Mouse (Mus musculus) CH12.LX (cell line): ENCODE measurements at regions not wholly inside any gene's neighbourhood (a gene's known extent, or its start where the extent isn't known, plus 50 kb on each side); places are given as distances from the start of the nearest gene placed in this dataset.

Source experiments
- DNase-seq: peaks from one replicate; pipeline ENCODE4 v3.0.0-alpha.2; 2013; ENCODE audit errors: extremely low read depth
- H3K27ac ChIP-seq: 2 replicates; pipeline ENCODE4 v1.5.1; 2012; ENCODE audit warnings: low read depth, mild to moderate bottlenecking, control low read depth, moderate library complexity; ENCODE audit not compliant: insufficient read depth
- H3K27me3 ChIP-seq: replicated peaks from 2 replicates; pipeline ENCODE3; 2012; ENCODE audit warnings: inconsistent platforms
- H3K36me3 ChIP-seq, 2 experiments: replicated peaks in 1 of 2; 2 replicates each; pipeline versions ENCODE3 to v1.6.1; 2012; ENCODE audit warnings: inconsistent platforms in 1 of 2, low read length in 1 of 2, mild to moderate bottlenecking in 1 of 2, mixed read lengths in 1 of 2, moderate library complexity in 1 of 2; ENCODE audit not compliant: control insufficient read depth in 1 of 2, insufficient read depth in 1 of 2
- H3K4me1 ChIP-seq, 2 experiments: 2 replicates each; pipeline ENCODE4 v1.6.1; 2012; ENCODE audit warnings: inconsistent platforms in 1 of 2, moderate library complexity in 1 of 2; ENCODE audit not compliant: insufficient read depth in 2 of 2, control insufficient read depth in 1 of 2
- H3K4me2 ChIP-seq: 2 replicates; pipeline ENCODE4 v1.6.1; 2012; ENCODE audit warnings: low read depth, mild to moderate bottlenecking, control low read depth; ENCODE audit not compliant: poor library complexity, insufficient read depth, severe bottlenecking
- H3K4me3 ChIP-seq, 3 experiments: fragments of 150-350 bp in 1 of 3; sonication (generic) in 1 of 3; replicated peaks in 1 of 3; 2 replicates each; pipeline versions ENCODE3 to v1.5.1; 2011 to 2012; ENCODE audit warnings: low read depth in 2 of 3, low read length in 2 of 3, mild to moderate bottlenecking in 2 of 3, moderate library complexity in 2 of 3, control low read depth in 1 of 3, improper control_type of control experiment in 1 of 3, inconsistent platforms in 1 of 3, mixed read lengths in 1 of 3; ENCODE audit not compliant: poor library complexity in 1 of 3
- H3K79me2 ChIP-seq: replicated peaks from 2 replicates; pipeline ENCODE4 v1.6.1; 2012; ENCODE audit warnings: mild to moderate bottlenecking, moderate library complexity; ENCODE audit not compliant: control insufficient read depth, poor library complexity, insufficient read depth, severe bottlenecking; ENCODE audit errors: extremely low read depth
- H3K9ac ChIP-seq: 2 replicates; pipeline ENCODE4 v1.6.1; 2012; ENCODE audit warnings: low read depth, mild to moderate bottlenecking, control low read depth, moderate library complexity; ENCODE audit not compliant: insufficient read depth
- H3K9me3 ChIP-seq: replicated peaks from 2 replicates; pipeline ENCODE3; 2012; ENCODE audit warnings: low read length, inconsistent platforms, mixed read lengths
- BHLHE40 ChIP-seq: IDR thresholded peaks from 2 replicates; pipeline ENCODE4 v1.6.1; 2011; ENCODE audit warnings: mild to moderate bottlenecking, low read depth, low read length, improper control_type of control experiment
- CHD1 ChIP-seq: IDR thresholded peaks from 2 replicates; pipeline ENCODE4 v1.6.1; 2012; ENCODE audit warnings: low read depth, low read length, improper control_type of control experiment, inconsistent platforms
- CTCF ChIP-seq, 2 experiments: IDR thresholded peaks in 1 of 2; conservative IDR thresholded peaks in 1 of 2; 2 replicates each; pipeline ENCODE4 v1.5.1; 2011 to 2012; ENCODE audit warnings: low read depth in 2 of 2, low read length in 2 of 2, improper control_type of control experiment in 1 of 2, inconsistent platforms in 1 of 2, mild to moderate bottlenecking in 1 of 2, moderate library complexity in 1 of 2
- E2F4 ChIP-seq: IDR thresholded peaks from 2 replicates; pipeline ENCODE4 v1.6.1; 2011; ENCODE audit warnings: low read depth, low read length, improper control_type of control experiment; ENCODE audit not compliant: insufficient replicate concordance
- EP300 ChIP-seq: IDR thresholded peaks from 2 replicates; pipeline ENCODE4 v1.6.1; 2011; ENCODE audit warnings: low read length, improper control_type of control experiment
- GABPA ChIP-seq: IDR thresholded peaks from 2 replicates; pipeline ENCODE4 v1.6.1; 2012; ENCODE audit warnings: low read depth, low read length, improper control_type of control experiment, inconsistent platforms; ENCODE audit not compliant: insufficient replicate concordance
- HCFC1 ChIP-seq: IDR thresholded peaks from 2 replicates; pipeline ENCODE4 v1.6.1; 2012; ENCODE audit warnings: low read depth, mild to moderate bottlenecking, inconsistent platforms, low read length, improper control_type of control experiment
- IRF4 ChIP-seq: IDR thresholded peaks from 2 replicates; pipeline ENCODE4 v1.6.1; 2014; ENCODE audit warnings: low read depth, mild to moderate bottlenecking, inconsistent platforms, low read length, improper control_type of control experiment
- JUN ChIP-seq: IDR thresholded peaks from 2 replicates; pipeline ENCODE4 v1.6.1; 2011; ENCODE audit warnings: low read depth, mild to moderate bottlenecking, low read length, improper control_type of control experiment, moderate library complexity; ENCODE audit not compliant: insufficient read depth
- KAT2A ChIP-seq: IDR thresholded peaks from 2 replicates; pipeline ENCODE4 v1.6.1; 2012; ENCODE audit warnings: low read length, improper control_type of control experiment, inconsistent platforms; ENCODE audit not compliant: insufficient replicate concordance
- MEF2A ChIP-seq: IDR thresholded peaks from 2 replicates; pipeline ENCODE4 v1.6.1; 2014; ENCODE audit warnings: low read depth, mild to moderate bottlenecking, inconsistent platforms, low read length, improper control_type of control experiment, borderline replicate concordance
- POLR2A ChIP-seq: IDR thresholded peaks from 2 replicates; pipeline ENCODE4 v1.6.1; 2011; ENCODE audit warnings: low read depth, mild to moderate bottlenecking, improper control_type of control experiment, low read length
- RAD21 ChIP-seq: IDR thresholded peaks from 2 replicates; pipeline ENCODE4 v1.6.1; 2011; ENCODE audit warnings: low read depth, mild to moderate bottlenecking, low read length, improper control_type of control experiment, moderate library complexity
- SMC3 ChIP-seq: IDR thresholded peaks from 2 replicates; pipeline ENCODE4 v1.6.1; 2011; ENCODE audit warnings: low read depth, low read length, improper control_type of control experiment
- TCF12 ChIP-seq: IDR thresholded peaks from 2 replicates; pipeline ENCODE4 v1.6.1; 2014; ENCODE audit warnings: low read depth, mild to moderate bottlenecking, inconsistent platforms, low read length, improper control_type of control experiment
- UBTF ChIP-seq: IDR thresholded peaks from 2 replicates; pipeline ENCODE4 v1.6.1; 2012; ENCODE audit warnings: low read depth, mild to moderate bottlenecking, inconsistent platforms, low read length, improper control_type of control experiment, moderate library complexity
- ZKSCAN1 ChIP-seq: IDR thresholded peaks from 2 replicates; pipeline ENCODE4 v1.6.1; 2012; ENCODE audit warnings: low read depth, inconsistent platforms, low read length, improper control_type of control experiment, borderline replicate concordance
- ZMIZ1 ChIP-seq: IDR thresholded peaks from 2 replicates; pipeline ENCODE4 v1.6.1; 2012; ENCODE audit warnings: low read depth, mild to moderate bottlenecking, inconsistent platforms, low read length, improper control_type of control experiment
- ZNF384 ChIP-seq: IDR thresholded peaks from 2 replicates; pipeline ENCODE4 v1.6.1; 2012; ENCODE audit warnings: low read depth, low read length, improper control_type of control experiment, inconsistent platforms
- dilution Hi-C: fragments of 300-500 bp; cut with MboI; formaldehyde crosslinking; loops from 2 replicates; pipeline ENCODE4 v1.14.3; 2020; ENCODE audit warnings: low sequenced_read_pairs; ENCODE audit not compliant: extremely low pct_unique_long_range_greater_than_20kb, extremely low pct_ligation_motif_present
- in situ Hi-C: fragments of 300-500 bp; cut with MboI; formaldehyde crosslinking; loops from 3 replicates; pipeline ENCODE4 v1.14.3; 2019; ENCODE audit warnings: low sequenced_read_pairs, low pct_ligation_motif_present, low pct_unique_long_range_greater_than_20kb, mixed read lengths

DNA sequence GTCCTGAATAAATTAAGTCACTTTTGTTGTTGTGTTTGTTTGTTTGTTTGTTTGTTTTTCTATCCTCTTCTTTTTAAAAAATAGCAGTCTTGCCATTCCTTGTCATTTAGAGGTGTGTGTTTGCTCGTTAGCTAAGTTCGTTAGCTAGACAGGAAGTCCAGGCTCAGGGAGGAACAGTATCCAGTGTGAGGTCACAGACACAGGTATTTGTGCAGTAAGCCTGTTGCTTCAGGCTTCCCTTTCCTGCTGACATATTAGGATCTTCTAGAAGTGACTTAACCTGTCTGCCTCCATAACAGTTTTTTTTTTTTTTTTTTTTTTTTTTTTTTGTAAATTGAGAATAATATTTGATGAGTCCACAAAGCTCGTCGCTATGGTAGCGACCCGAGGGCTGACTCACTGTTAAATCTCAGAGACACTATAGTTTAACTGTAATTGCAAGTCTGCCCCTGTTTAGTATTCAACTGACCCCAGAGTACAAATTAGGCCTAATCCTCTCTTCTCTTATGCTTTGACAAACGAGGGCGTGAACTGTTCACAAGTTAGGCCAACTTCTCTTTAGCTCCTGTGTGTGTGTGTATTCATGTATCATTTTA lies 166.8 kb upstream of the Nrip1 start:
- in situ Hi-C loops: no loop called here
- Histone ChIP-seq H3K79me2 (no peaks in the 10 kb centered on the region), H3K27ac (no peak overlapping the region), H3K4me2 (no peak overlapping the region), H3K4me3 (no peak overlapping the region), H3K36me3 (no peaks in the 10 kb centered on the region), H3K27me3 (no peaks in the 10 kb centered on the region), H3K9ac (no peak overlapping the region), H3K4me1 (no peaks in the 10 kb centered on the region), H3K9me3 (peaks cover 61% of the 10 kb centered on the region)
- no peak for DNase-seq
- dilution Hi-C loops: no loop called here
- TF ChIP-seq JUN (no peak), UBTF (no peak), CTCF (conservative IDR thresholded peaks at IDR 0.05 in 1 of 2, IDR thresholded peaks at IDR 0.05 in 1 of 2; ENCODE audit: low read depth in 2 of 2, low read length in 2 of 2) (no peak), TCF12 (no peak), BHLHE40 (no peak), ZMIZ1 (no peak), RAD21 (no peak), EP300 (no peak)

DNA sequence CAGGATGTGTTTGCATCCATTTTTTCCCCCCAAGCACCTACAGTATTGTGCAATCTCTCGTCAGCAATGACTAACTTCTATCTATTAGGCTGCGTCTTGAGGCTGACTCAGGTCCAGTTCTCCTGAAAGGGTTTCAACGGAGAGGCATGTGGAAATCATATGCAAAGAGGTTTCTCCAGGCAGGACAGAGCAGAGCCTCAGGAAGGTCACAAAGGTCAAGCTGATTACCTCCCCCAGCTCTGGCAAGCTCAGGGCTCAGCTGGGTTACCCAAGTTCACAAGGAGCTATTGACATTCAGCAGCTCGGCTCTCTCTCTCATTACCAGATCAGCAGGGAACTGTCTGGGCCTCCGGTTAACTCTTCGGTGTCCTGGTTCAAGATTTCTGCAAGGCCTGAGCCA lies 166.0 kb upstream of the Nrip1 start:
- in situ Hi-C loops: no loop called here
- no peak overlapping the region for H3K27ac ChIP-seq
- no peaks in the 10 kb centered on the region for H3K27me3 ChIP-seq

DNA sequence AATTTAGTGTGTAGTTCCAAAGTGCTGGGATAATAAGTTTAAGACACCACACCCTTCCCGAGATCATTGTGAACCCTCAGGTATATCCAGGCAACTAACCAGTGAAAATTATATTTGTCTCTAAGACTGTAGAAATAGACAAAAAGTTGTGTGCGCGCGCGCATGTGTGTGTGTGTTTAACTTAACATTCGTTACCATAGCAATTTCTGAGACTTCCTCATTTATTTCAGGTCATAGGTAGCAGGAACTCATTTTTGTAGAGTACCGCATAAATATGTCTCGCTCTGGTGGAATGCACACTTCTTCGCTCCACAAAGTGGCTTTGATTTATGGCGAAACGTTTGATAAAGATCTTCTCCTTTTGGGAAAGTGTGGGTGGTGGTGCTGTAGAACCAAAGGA lies 164.2 kb upstream of the Nrip1 start:
- H3K36me3 ChIP-seq: no peaks in the 10 kb centered on the region
- H3K4me2 ChIP-seq: no peak overlapping the region
- H3K9me3 ChIP-seq: peaks cover 64% of the 10 kb centered on the region
- no peaks in the 10 kb centered on the region for H3K4me1 ChIP-seq
- dilution Hi-C loops: no loop called here
- no peak overlapping the region for H3K4me3 ChIP-seq
- H3K27me3 ChIP-seq: no peaks in the 10 kb centered on the region
- DNase-seq: no peak
- TF ChIP-seq MEF2A (no peak), POLR2A (no peak), SMC3 (no peak), BHLHE40 (no peak), CHD1 (no peak)
- TF ChIP-seq, all 38 proteins: peak for 0
- no peak overlapping the region for H3K27ac ChIP-seq
- in situ Hi-C loops: no loop called here
- no peak overlapping the region for H3K9ac ChIP-seq
- no peaks in the 10 kb centered on the region for H3K79me2 ChIP-seq

More for the DNA sequence above, 166.0 kb upstream of the Nrip1 start:
- DNase-seq: no peak
- Histone ChIP-seq H3K9ac (no peak overlapping the region), H3K36me3 (no peaks in the 10 kb centered on the region), H3K79me2 (no peaks in the 10 kb centered on the region), H3K4me2 (no peak overlapping the region), H3K4me1 (no peaks in the 10 kb centered on the region), H3K9me3 (peaks cover 62% of the 10 kb centered on the region), H3K4me3 (no peak overlapping the region)
- TF ChIP-seq KAT2A: no peak
- TF ChIP-seq IRF4: no peak
- no peak for TF ChIP-seq ZKSCAN1
- TF ChIP-seq GABPA: no peak
- TF ChIP-seq HCFC1: no peak
- no peak for TF ChIP-seq E2F4
- TF ChIP-seq ZNF384: no peak
- no peak for TF ChIP-seq POLR2A
- dilution Hi-C loops: no loop called here
